Mouse (Mus musculus): ENCODE measurements around the gene Rae1. TPM values are rescaled to one million over a fixed set of nuclear protein-coding genes. Genes with fewer than 3 reads are reported as not detected.

Rae1 gene
- polyA plus RNA-seq, 1 experiment from 2014 or later = 143 TPM

GRCm38 (mm10) chr2:173052881-173053280 is 53.0 kb downstream of the Rae1 start:
- no peak overlapping the region for H3K27ac ChIP-seq (ENCODE audit: low read depth)
- no peaks in the 10 kb centered on the region for H3K9me3 ChIP-seq (ENCODE audit: control insufficient read depth, low read length)
- DNase-seq (ENCODE audit: low spot score) (no peak), ATAC-seq (replicated peaks; ENCODE audit: low FRiP score, low TSS enrichment, low read depth) (no peak)
- no peak overlapping the region for H3K4me3 ChIP-seq (ENCODE audit: low read depth, low read length)
- 85% methylated on average over 8 of the region's 8 CpGs for WGBS
- no peak overlapping the region for H3K9ac ChIP-seq (ENCODE audit: low read length)
- no peaks in the 10 kb centered on the region for H3K36me3 ChIP-seq (ENCODE audit: control insufficient read depth, insufficient read depth, low read length)
- no peak overlapping the region for H3K4me2 ChIP-seq (ENCODE audit: low read length)
- H3K27me3 ChIP-seq (replicated peaks; ENCODE audit: control insufficient read depth, insufficient read depth, low read length) = no peaks in the 10 kb centered on the region
- no peaks in the 10 kb centered on the region for H3K4me1 ChIP-seq (replicated peaks; ENCODE audit: control insufficient read depth, insufficient read depth, low read length)

- H3K9me3 ChIP-seq (ENCODE audit: control insufficient read depth, low read length) = no peaks in the 10 kb centered on the region
- no peak overlapping the region for H3K4me3 ChIP-seq (ENCODE audit: low read depth, low read length)
- H3K4me1 ChIP-seq (replicated peaks; ENCODE audit: control insufficient read depth, insufficient read depth, low read length) = no peaks in the 10 kb centered on the region
- no peak overlapping the region for H3K27ac ChIP-seq (ENCODE audit: low read depth)
- no peak overlapping the region for H3K4me2 ChIP-seq (ENCODE audit: low read length)
- ATAC-seq (replicated peaks; ENCODE audit: low FRiP score, low TSS enrichment, low read depth) = no peak
- no peaks in the 10 kb centered on the region for H3K27me3 ChIP-seq (replicated peaks; ENCODE audit: control insufficient read depth, insufficient read depth, low read length)
- 71% methylated on average over 6 of the region's 6 CpGs for WGBS
- no peak overlapping the region for H3K9ac ChIP-seq (ENCODE audit: low read length)
- no peak for DNase-seq (ENCODE audit: low spot score)
- no peaks in the 10 kb centered on the region for H3K36me3 ChIP-seq (ENCODE audit: control insufficient read depth, insufficient read depth, low read length)
Measured at GRCm38 (mm10) chr2:173053846-173054245, 53.9 kb downstream of the Rae1 start.

GRCm38 (mm10) chr2:173056303-173056881 is 56.5 kb downstream of the Rae1 start:
- Histone ChIP-seq H3K27me3 (replicated peaks; ENCODE audit: control insufficient read depth, insufficient read depth, low read length) (no peaks in the 10 kb centered on the region), H3K27ac (ENCODE audit: low read depth) (no peak overlapping the region), H3K4me2 (ENCODE audit: low read length) (no peak overlapping the region), H3K9me3 (ENCODE audit: control insufficient read depth, low read length) (no peaks in the 10 kb centered on the region), H3K9ac (ENCODE audit: low read length) (no peak overlapping the region), H3K36me3 (ENCODE audit: control insufficient read depth, insufficient read depth, low read length) (no peaks in the 10 kb centered on the region), H3K4me1 (replicated peaks; ENCODE audit: control insufficient read depth, insufficient read depth, low read length) (no peaks in the 10 kb centered on the region), H3K4me3 (ENCODE audit: low read depth, low read length) (no peak overlapping the region)
- 72% methylated on average over 10 of the region's 10 CpGs for WGBS
- ATAC-seq (replicated peaks; ENCODE audit: low FRiP score, low TSS enrichment, low read depth) (no peak), DNase-seq (ENCODE audit: low spot score) (no peak)

GRCm38 (mm10) chr2:173056882-173057315 is 57.0 kb downstream of the Rae1 start:
- no peaks in the 10 kb centered on the region for H3K36me3 ChIP-seq (ENCODE audit: control insufficient read depth, insufficient read depth, low read length)
- H3K27ac ChIP-seq (ENCODE audit: low read depth) = no peak overlapping the region
- H3K9me3 ChIP-seq (ENCODE audit: control insufficient read depth, low read length) = no peaks in the 10 kb centered on the region
- no peak for DNase-seq (ENCODE audit: low spot score)
- H3K4me1 ChIP-seq (replicated peaks; ENCODE audit: control insufficient read depth, insufficient read depth, low read length) = no peaks in the 10 kb centered on the region
- H3K27me3 ChIP-seq (replicated peaks; ENCODE audit: control insufficient read depth, insufficient read depth, low read length) = no peaks in the 10 kb centered on the region
- no peak overlapping the region for H3K4me2 ChIP-seq (ENCODE audit: low read length)
- 67% methylated on average over 11 of the region's 11 CpGs for WGBS
- ATAC-seq (replicated peaks; ENCODE audit: low FRiP score, low TSS enrichment, low read depth) = peak; percentile 57; the same call in 1 of the 2 replicates
- H3K9ac ChIP-seq (ENCODE audit: low read length) = no peak overlapping the region
- no peak overlapping the region for H3K4me3 ChIP-seq (ENCODE audit: low read depth, low read length)

- no peak for ATAC-seq (replicated peaks; ENCODE audit: low FRiP score, low TSS enrichment, low read depth)
Measured at GRCm38 (mm10) chr2:173057623-173058022, 57.7 kb downstream of the Rae1 start.

GRCm38 (mm10) chr2:173058263-173058662 is 58.3 kb downstream of the Rae1 start:
- no peaks in the 10 kb centered on the region for H3K4me1 ChIP-seq (replicated peaks; ENCODE audit: control insufficient read depth, insufficient read depth, low read length)
- DNase-seq (ENCODE audit: low spot score) (no peak), ATAC-seq (replicated peaks; ENCODE audit: low FRiP score, low TSS enrichment, low read depth) (no peak)
- H3K4me3 ChIP-seq (ENCODE audit: low read depth, low read length) = no peak overlapping the region
- no peaks in the 10 kb centered on the region for H3K9me3 ChIP-seq (ENCODE audit: control insufficient read depth, low read length)
- 59% methylated on average over 11 of the region's 11 CpGs for WGBS
- H3K36me3 ChIP-seq (ENCODE audit: control insufficient read depth, insufficient read depth, low read length) = no peaks in the 10 kb centered on the region
- H3K9ac ChIP-seq (ENCODE audit: low read length) = no peak overlapping the region
- H3K27ac ChIP-seq (ENCODE audit: low read depth) = no peak overlapping the region
- no peak overlapping the region for H3K4me2 ChIP-seq (ENCODE audit: low read length)
- no peaks in the 10 kb centered on the region for H3K27me3 ChIP-seq (replicated peaks; ENCODE audit: control insufficient read depth, insufficient read depth, low read length)

More at GRCm38 (mm10) chr2:173057623-173058022, 57.7 kb downstream of the Rae1 start:
- Histone ChIP-seq H3K4me1 (replicated peaks; ENCODE audit: control insufficient read depth, insufficient read depth, low read length) (no peaks in the 10 kb centered on the region), H3K9me3 (ENCODE audit: control insufficient read depth, low read length) (no peaks in the 10 kb centered on the region), H3K27me3 (replicated peaks; ENCODE audit: control insufficient read depth, insufficient read depth, low read length) (no peaks in the 10 kb centered on the region), H3K9ac (ENCODE audit: low read length) (no peak overlapping the region), H3K27ac (ENCODE audit: low read depth) (no peak overlapping the region), H3K4me2 (ENCODE audit: low read length) (no peak overlapping the region), H3K4me3 (ENCODE audit: low read depth, low read length) (no peak overlapping the region), H3K36me3 (ENCODE audit: control insufficient read depth, insufficient read depth, low read length) (no peaks in the 10 kb centered on the region)
- DNase-seq (ENCODE audit: low spot score) = no peak
- WGBS = 46% methylated on average over 10 of the region's 10 CpGs

GRCm38 (mm10) chr2:173060450-173060849 is 60.5 kb downstream of the Rae1 start:
- H3K27me3 ChIP-seq (replicated peaks; ENCODE audit: control insufficient read depth, insufficient read depth, low read length) = no peaks in the 10 kb centered on the region
- 73% methylated on average over 9 of the region's 9 CpGs for WGBS
- H3K27ac ChIP-seq (ENCODE audit: low read depth) = no peak overlapping the region
- H3K4me3 ChIP-seq (ENCODE audit: low read depth, low read length) = no peak overlapping the region
- no peaks in the 10 kb centered on the region for H3K4me1 ChIP-seq (replicated peaks; ENCODE audit: control insufficient read depth, insufficient read depth, low read length)
- no peak overlapping the region for H3K4me2 ChIP-seq (ENCODE audit: low read length)
- no peak overlapping the region for H3K9ac ChIP-seq (ENCODE audit: low read length)
- ATAC-seq (replicated peaks; ENCODE audit: low FRiP score, low TSS enrichment, low read depth) = no peak
- H3K9me3 ChIP-seq (ENCODE audit: control insufficient read depth, low read length) = no peaks in the 10 kb centered on the region
- DNase-seq (ENCODE audit: low spot score) = no peak
- no peaks in the 10 kb centered on the region for H3K36me3 ChIP-seq (ENCODE audit: control insufficient read depth, insufficient read depth, low read length)

- 65% methylated on average over 15 of the region's 15 CpGs for WGBS
- ATAC-seq (replicated peaks; ENCODE audit: low FRiP score, low TSS enrichment, low read depth) = no peak
Measured at GRCm38 (mm10) chr2:173061443-173062351, 61.8 kb downstream of the Rae1 start.

More at GRCm38 (mm10) chr2:173061443-173062351, 61.8 kb downstream of the Rae1 start:
- Histone ChIP-seq H3K36me3 (ENCODE audit: control insufficient read depth, insufficient read depth, low read length) (no peaks in the 10 kb centered on the region), H3K27ac (ENCODE audit: low read depth) (no peak overlapping the region), H3K9me3 (ENCODE audit: control insufficient read depth, low read length) (no peaks in the 10 kb centered on the region), H3K27me3 (replicated peaks; ENCODE audit: control insufficient read depth, insufficient read depth, low read length) (no peaks in the 10 kb centered on the region), H3K4me3 (ENCODE audit: low read depth, low read length) (no peak overlapping the region), H3K4me1 (replicated peaks; ENCODE audit: control insufficient read depth, insufficient read depth, low read length) (no peaks in the 10 kb centered on the region), H3K4me2 (ENCODE audit: low read length) (no peak overlapping the region), H3K9ac (ENCODE audit: low read length) (no peak overlapping the region)
- DNase-seq (ENCODE audit: low spot score) = no peak
